Comparison of ENCODE assay signal across 28 mouse cellular contexts in genomic region chr9:55581414-55581813, GRCm38 (mm10). TPM values are rescaled to one million over a fixed set of nuclear protein-coding genes. Genes with fewer than 3 reads are reported as not detected.
DNase-seq lines count a peak whose midpoint lies in the region; ATAC-seq lines count a peak whose summit lies in the region.
"Had no signal": no experiment of that assay in that cellular context is flagged by ENCODE, and none has a peak within 500 bp of the region (broad histone marks: within the 10 kb centered on the region; RNA-seq: fewer than 3 reads in every experiment).

No protein-coding gene starts in this region.

- no peak overlapping the region for H3K27ac ChIP-seq in hindbrain, embryonic 10.5 days
- H3K27ac ChIP-seq in hindbrain, embryonic 12.5 days: no peak overlapping the region
- no peak overlapping the region for H3K27ac ChIP-seq in midbrain, embryonic 13.5 days
- H3K27ac ChIP-seq: embryonic facial prominence, embryonic 10.5 days; embryonic facial prominence, embryonic 13.5 days; forebrain, embryonic 12.5 days; forebrain, embryonic 15.5 days; heart, embryonic 10.5 days; heart, embryonic 13.5 days; hindbrain, embryonic 15.5 days had no signal

- H3K27me3 ChIP-seq in hindbrain, embryonic 10.5 days (ENCODE audit: insufficient read depth, poor library complexity, severe bottlenecking): no peaks in the 10 kb centered on the region
- no peaks in the 10 kb centered on the region for H3K27me3 ChIP-seq in hindbrain, embryonic 12.5 days
- H3K27me3 ChIP-seq in midbrain, embryonic 13.5 days: no peaks in the 10 kb centered on the region
- H3K27me3 ChIP-seq: embryonic facial prominence, embryonic 13.5 days; forebrain, embryonic 12.5 days; forebrain, embryonic 15.5 days; heart, embryonic 13.5 days; hindbrain, embryonic 15.5 days had no signal

- ATAC-seq in hindbrain, embryonic 12.5 days (ENCODE audit: low FRiP score): no peak
- ATAC-seq in midbrain, embryonic 13.5 days: no peak
- ATAC-seq: CD4-positive, CD25-positive, alpha-beta regulatory T cell, adult 4 months; forebrain, embryonic 15.5 days; intestine, postnatal 0 days had no signal

- peaks cover 7% of the 10 kb centered on the region for H3K4me1 ChIP-seq in hindbrain, embryonic 10.5 days (replicated peaks)
- peaks cover 4% of the 10 kb centered on the region for H3K4me1 ChIP-seq in hindbrain, embryonic 12.5 days
- no peaks in the 10 kb centered on the region for H3K4me1 ChIP-seq in midbrain, embryonic 13.5 days (replicated peaks)
- H3K4me1 ChIP-seq: forebrain, embryonic 12.5 days; forebrain, embryonic 15.5 days; hindbrain, embryonic 15.5 days had no signal

- H3K4me2 ChIP-seq in hindbrain, embryonic 12.5 days (replicated peaks): no peak overlapping the region
- H3K4me2 ChIP-seq in midbrain, embryonic 13.5 days (replicated peaks): no peak overlapping the region
- H3K4me2 ChIP-seq: embryonic facial prominence, embryonic 13.5 days; forebrain, embryonic 12.5 days; forebrain, embryonic 15.5 days; heart, embryonic 13.5 days; hindbrain, embryonic 15.5 days had no signal

- peak; percentile 9 for DNase-seq in hindbrain, embryonic 10.5 days (ENCODE audit: low spot score)
- DNase-seq in lung, postnatal 10 days: peak; percentile 11
- DNase-seq in lung, postnatal 25 days (ENCODE audit: low spot score): no peak
- DNase-seq in embryo, embryonic 9.5 days (ENCODE audit: extremely low spot score): peak; percentile 29
- DNase-seq in frontal cortex, adult 2 months (ENCODE audit: extremely low spot score in 1 of 2, low spot score in 1 of 2): no peak
- DNase-seq: adrenal gland, adult 2 months; adrenal gland, postnatal 14 days; cerebellum, adult 11 months; cerebellum, adult 2 months; cerebellum, adult 9-11 months; cerebellum, postnatal 25 days; gastrocnemius, postnatal 10 days; gastrocnemius, postnatal 36 days; heart, adult 18-20 months; heart, postnatal 14 days; heart, postnatal 4 days had no signal

- no peaks in the 10 kb centered on the region for H3K36me3 ChIP-seq in hindbrain, embryonic 10.5 days
- no peaks in the 10 kb centered on the region for H3K36me3 ChIP-seq in hindbrain, embryonic 12.5 days
- H3K36me3 ChIP-seq in midbrain, embryonic 13.5 days: peaks cover 14% of the 10 kb centered on the region
- H3K36me3 ChIP-seq: embryonic facial prominence, embryonic 10.5 days; embryonic facial prominence, embryonic 13.5 days; forebrain, embryonic 12.5 days; forebrain, embryonic 15.5 days; heart, embryonic 13.5 days had no signal

- no peak overlapping the region for H3K9ac ChIP-seq in hindbrain, embryonic 12.5 days
- H3K9ac ChIP-seq in midbrain, embryonic 13.5 days (replicated peaks): no peak overlapping the region
- H3K9ac ChIP-seq: embryonic facial prominence, embryonic 13.5 days; forebrain, embryonic 12.5 days; forebrain, embryonic 15.5 days; heart, embryonic 13.5 days; hindbrain, embryonic 15.5 days had no signal

- no peak overlapping the region for H3K4me3 ChIP-seq in hindbrain, embryonic 10.5 days
- H3K4me3 ChIP-seq in hindbrain, embryonic 12.5 days: no peak overlapping the region
- H3K4me3 ChIP-seq in midbrain, embryonic 13.5 days (replicated peaks): no peak overlapping the region
- H3K4me3 ChIP-seq: embryonic facial prominence, embryonic 10.5 days; embryonic facial prominence, embryonic 13.5 days; erythroblast, embryonic 14.5 days; forebrain, embryonic 12.5 days; forebrain, embryonic 15.5 days; heart, embryonic 10.5 days; heart, embryonic 13.5 days; hindbrain, embryonic 15.5 days had no signal

- WGBS in hindbrain, embryonic 10.5 days: 21% methylated on average over 3 of the region's 3 CpGs
- 16% methylated on average over 3 of the region's 3 CpGs for WGBS in hindbrain, embryonic 12.5 days
- WGBS in midbrain, embryonic 13.5 days: 34% methylated on average over 3 of the region's 3 CpGs

- H3K9me3 ChIP-seq in hindbrain, embryonic 10.5 days: no peaks in the 10 kb centered on the region
- no peaks in the 10 kb centered on the region for H3K9me3 ChIP-seq in hindbrain, embryonic 12.5 days (replicated peaks)
- no peaks in the 10 kb centered on the region for H3K9me3 ChIP-seq in midbrain, embryonic 13.5 days
- H3K9me3 ChIP-seq: embryonic facial prominence, embryonic 10.5 days; embryonic facial prominence, embryonic 13.5 days; forebrain, embryonic 12.5 days; forebrain, embryonic 15.5 days; heart, embryonic 10.5 days; heart, embryonic 13.5 days; hindbrain, embryonic 15.5 days had no signal

RNA-seq across cellular contexts. Expression of gene Isl2, which starts 42.9 kb away (rescaled TPM):
- 15.7 and 19.1 TPM in 2 replicates for polyA plus RNA-seq in hindbrain, embryonic 10.5 days (2016; fragmentation: Nextera tagmentation; extraction: Ambion mirVana)
- polyA plus RNA-seq in hindbrain, embryonic 12.5 days (2016; fragmentation: Nextera tagmentation; extraction: Ambion mirVana): 16.7 and 20.0 TPM in 2 replicates
- polyA plus RNA-seq in frontal cortex, adult 2 months (2012; rRNA removed): not detected in 2 replicates
- 2.5 and 3.3 TPM in 2 replicates for polyA plus RNA-seq in midbrain, embryonic 13.5 days (2015; fragmentation: Nextera tagmentation; extraction: Ambion mirVana)
- polyA plus RNA-seq: adrenal gland, adult 2 months; CD4-positive, CD25-positive, alpha-beta regulatory T cell, adult 4 months; erythroblast, embryonic 14.5 days had no signal

Comparison
In these comparisons a context has a peak if more than half of its experiments do, and no peak if none do; other contexts are left out.
1. DNase-seq: peak in hindbrain, embryonic 10.5 days (single experiment), lung, postnatal 10 days (single experiment) and embryo, embryonic 9.5 days (single experiment); none in lung, postnatal 25 days (single experiment) and frontal cortex, adult 2 months (0 of 2).